Mouse (Mus musculus) forebrain, embryonic 11.5 days (tissue): ENCODE data around the gene Lrp4. TPM values are rescaled to one million over a fixed set of nuclear protein-coding genes. Genes with fewer than 3 reads are reported as not detected.
"Not testable (repeated sequence)": the region's sequence is repeated elsewhere in the genome, so short reads cannot be mapped to it uniquely, and the experiment has no call there.

Experiments
- ATAC-seq: fragments of 200-750 bp; cut with Nextera tagmentation; replicated peaks from 2 replicates; pipeline ENCODE4 v1.8.0; 2017; ENCODE audit warnings: moderate TSS enrichment; ENCODE audit not compliant: low FRiP score
- DNase-seq: peaks from one replicate; pipeline ENCODE4 v3.0.0-alpha.2; 2017; ENCODE audit warnings: low spot score
- H3K27ac ChIP-seq: fragments of 300-500 bp; sonication (generic); 2 replicates; pipeline ENCODE4 v1.5.1; 2014; ENCODE audit warnings: low read depth, low read length
- H3K27me3 ChIP-seq: fragments of 300-500 bp; sonication (generic); 2 replicates; pipeline ENCODE4 v1.6.1; 2014; ENCODE audit warnings: mild to moderate bottlenecking, low read length, mixed read lengths; ENCODE audit not compliant: control insufficient read depth, insufficient read depth
- H3K36me3 ChIP-seq: fragments of 300-500 bp; sonication (generic); 2 replicates; pipeline ENCODE4 v1.6.1; 2014; ENCODE audit warnings: mild to moderate bottlenecking, low read length, moderate library complexity, mixed read lengths; ENCODE audit not compliant: control insufficient read depth, insufficient read depth
- H3K4me1 ChIP-seq: fragments of 300-500 bp; sonication (generic); replicated peaks from 2 replicates; pipeline ENCODE4 v1.6.1; 2014; ENCODE audit warnings: low read length, mixed read lengths; ENCODE audit not compliant: control insufficient read depth, insufficient read depth
- H3K4me2 ChIP-seq: fragments of 300-500 bp; sonication (generic); 2 replicates; pipeline ENCODE4 v1.6.1; 2014; ENCODE audit warnings: low read depth, mild to moderate bottlenecking, low read length, moderate library complexity, mixed read lengths; ENCODE audit not compliant: severe bottlenecking
- H3K4me3 ChIP-seq: fragments of 300-500 bp; sonication (generic); 2 replicates; pipeline ENCODE4 v1.5.1; 2014; ENCODE audit warnings: low read depth, low read length
- H3K9ac ChIP-seq: fragments of 300-500 bp; sonication (generic); 2 replicates; pipeline ENCODE4 v1.6.1; 2014; ENCODE audit warnings: low read length
- H3K9me3 ChIP-seq: fragments of 300-500 bp; sonication (generic); 2 replicates; pipeline ENCODE4 v1.6.1; 2016; ENCODE audit warnings: low read length, mixed read lengths; ENCODE audit not compliant: control insufficient read depth
- WGBS: fragments of 180-500 bp; shearing (Covaris S2); extraction: QIAGEN DNeasy Blood & Tissue Kit; methylation state at CpG from one replicate; pipeline ENCODE4 v1.1.7; 2014; 5-methylcytosine and 5-hydroxymethylcytosine counted together
- polyA plus RNA-seq: library from polyadenylated mRNA; unstranded; fragments of >200 nt; fragmentation: Nextera tagmentation; extraction: Ambion mirVana; gene quantifications from 2 replicates; pipeline ENCODE4 v1.2.1, GENCODE M21; 2014

The Lrp4 gene
- polyA plus RNA-seq, 1 experiment from 2014 or later = 10.2 TPM

DNA sequence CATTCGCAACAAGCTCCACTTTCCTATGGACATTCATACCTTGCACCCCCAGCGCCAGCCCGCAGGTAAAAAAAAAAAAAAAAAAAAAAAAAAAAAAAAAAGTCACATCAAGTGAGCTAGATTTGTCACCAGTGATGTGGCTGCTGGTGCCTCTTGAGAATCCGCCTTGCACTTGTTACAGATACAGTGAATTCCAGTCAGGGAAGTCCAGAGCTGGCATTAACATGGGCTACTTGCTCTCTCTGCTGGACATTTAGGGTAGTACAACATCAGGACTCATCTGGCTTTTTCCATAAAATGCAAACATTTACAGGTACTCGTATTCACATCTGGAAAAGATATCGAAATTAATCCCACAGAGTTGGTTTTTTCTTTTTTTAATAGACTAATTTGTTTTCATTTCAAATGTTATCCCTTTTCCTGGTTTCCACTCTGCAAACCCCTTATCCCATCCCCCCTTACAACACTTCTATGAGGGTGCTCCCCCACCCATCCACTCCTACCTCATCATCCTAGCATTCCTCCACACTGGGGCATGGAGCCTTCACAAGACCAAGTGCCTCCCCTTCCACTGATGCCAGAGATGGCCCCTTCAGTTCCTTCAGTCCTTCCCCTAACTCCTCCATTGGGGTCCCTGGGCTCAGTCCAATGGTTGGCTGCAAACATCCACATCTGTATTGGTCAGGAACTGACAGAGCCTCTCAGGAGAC, 23.6 kb downstream of the Lrp4 start:
- ATAC-seq (peak; percentile 65), DNase-seq (no peak)
- Histone ChIP-seq H3K9me3 (no peaks in the 10 kb centered on the region), H3K9ac (no peak overlapping the region), H3K4me3 (no peak overlapping the region), H3K27me3 (no peaks in the 10 kb centered on the region), H3K4me2 (no peak overlapping the region), H3K27ac (no peak overlapping the region), H3K4me1 (no peaks in the 10 kb centered on the region), H3K36me3 (peaks cover 9% of the 10 kb centered on the region; the same call in 1 of the 2 replicates)
- WGBS = 64% methylated on average over 6 of the region's 6 CpGs

DNA sequence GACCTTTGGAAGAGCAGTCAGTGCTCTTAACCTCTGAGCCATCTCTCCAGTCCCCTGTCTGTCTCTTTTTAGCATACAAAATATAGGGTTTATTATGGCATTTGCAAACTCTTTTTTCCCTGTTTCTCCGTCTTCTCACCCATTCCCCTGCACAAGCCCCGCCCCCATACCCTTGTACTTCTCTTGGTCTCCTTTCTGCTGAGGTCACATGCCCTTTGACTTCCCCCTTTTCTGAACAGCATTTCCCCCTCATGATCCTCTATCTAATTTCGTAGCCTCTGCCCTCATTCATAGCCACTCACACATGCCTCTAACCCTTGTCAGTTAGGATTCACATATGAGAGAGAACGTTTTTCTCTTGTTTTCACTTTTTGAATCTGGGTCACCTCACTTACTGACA, 27.4 kb downstream of the Lrp4 start:
- no peak for DNase-seq
- Histone ChIP-seq H3K36me3 (peaks cover 9% of the 10 kb centered on the region; the same call in 1 of the 2 replicates), H3K9me3 (no peaks in the 10 kb centered on the region), H3K4me3 (no peak overlapping the region), H3K4me2 (no peak overlapping the region), H3K27ac (no peak overlapping the region), H3K9ac (no peak overlapping the region), H3K27me3 (no peaks in the 10 kb centered on the region), H3K4me1 (no peaks in the 10 kb centered on the region)
- 88% methylated on average over 4 of the region's 4 CpGs for WGBS
- ATAC-seq = no peak

DNA sequence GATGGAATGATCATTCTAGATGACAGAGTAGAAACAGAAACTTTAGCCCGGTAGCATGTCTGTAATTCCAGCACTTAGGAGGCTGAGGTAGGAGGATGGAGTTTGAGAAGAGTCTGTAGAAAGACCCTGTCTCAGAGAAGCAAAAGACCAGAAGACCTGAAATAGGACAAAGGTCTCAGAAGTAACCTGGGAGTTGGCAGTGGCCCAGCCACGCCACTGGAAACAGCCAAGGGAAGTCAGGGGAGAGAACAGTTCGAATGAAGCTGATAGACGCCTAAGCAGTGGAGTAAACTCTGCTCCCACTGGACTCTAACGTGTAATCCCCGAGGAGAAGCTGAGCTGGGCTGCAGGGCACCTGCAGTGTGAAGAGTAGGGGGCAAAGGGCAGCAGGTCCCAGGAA, 27.9 kb downstream of the Lrp4 start:
- Histone ChIP-seq H3K9ac (no peak overlapping the region), H3K36me3 (peaks cover 9% of the 10 kb centered on the region; the same call in 1 of the 2 replicates), H3K9me3 (no peaks in the 10 kb centered on the region), H3K4me2 (no peak overlapping the region), H3K27ac (no peak overlapping the region), H3K4me3 (no peak overlapping the region), H3K27me3 (no peaks in the 10 kb centered on the region), H3K4me1 (no peaks in the 10 kb centered on the region)
- DNase-seq = no peak
- 89% methylated on average over 6 of the region's 6 CpGs for WGBS
- no peak for ATAC-seq

DNA sequence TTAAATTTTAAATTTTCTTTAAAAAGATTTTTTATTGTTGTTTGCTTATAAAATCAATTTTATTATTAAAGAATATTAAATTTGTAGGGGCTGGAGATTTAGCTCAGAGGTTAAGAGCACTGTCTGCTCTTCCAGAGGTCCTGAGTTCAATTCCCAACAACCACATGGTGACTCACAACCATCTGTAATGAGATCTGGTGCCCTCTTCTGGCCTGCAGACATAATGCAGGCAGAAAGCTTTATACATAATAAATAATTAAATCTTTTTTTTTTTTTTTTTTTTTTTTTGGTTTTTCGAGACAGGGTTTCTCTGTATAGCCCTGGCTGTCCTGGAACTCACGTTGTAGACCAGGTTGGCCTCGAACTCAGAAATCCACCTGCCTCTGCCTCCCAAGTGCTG, 30.0 kb downstream of the Lrp4 start:
- H3K27ac ChIP-seq, H3K4me3 ChIP-seq, ATAC-seq, H3K9me3 ChIP-seq, DNase-seq, H3K9ac ChIP-seq, H3K4me1 ChIP-seq, H3K4me2 ChIP-seq, H3K27me3 ChIP-seq: not testable (repeated sequence)
- peaks cover 12% of the 10 kb centered on the region; the same call in 1 of the 2 replicates for H3K36me3 ChIP-seq
- WGBS = 56% methylated on average over 3 of the region's 3 CpGs

DNA sequence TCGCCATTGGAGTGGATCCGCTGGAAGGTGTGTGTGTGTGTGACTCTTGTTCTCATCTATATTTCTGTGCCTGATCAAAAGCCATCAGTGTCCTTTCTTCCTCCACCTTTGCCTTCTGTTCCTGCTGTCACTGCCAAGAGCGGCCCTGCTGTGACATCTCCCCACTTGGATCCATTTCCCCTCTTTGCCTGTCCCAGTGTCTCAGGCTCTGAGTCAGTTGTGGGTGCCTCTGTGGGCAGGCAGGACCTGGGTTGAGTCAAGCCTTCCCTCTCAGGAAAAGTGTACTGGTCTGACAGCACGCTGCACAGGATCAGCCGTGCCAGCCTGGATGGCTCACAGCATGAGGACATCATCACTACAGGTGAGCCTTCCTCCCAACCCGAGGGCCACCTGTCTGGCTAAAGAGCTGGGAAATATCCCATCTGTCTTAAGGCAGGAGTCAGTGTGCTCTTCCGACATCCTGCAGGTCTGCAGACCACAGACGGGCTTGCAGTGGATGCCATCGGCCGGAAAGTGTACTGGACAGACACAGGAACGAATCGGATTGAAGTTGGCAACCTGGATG, 34.8 kb downstream of the Lrp4 start:
- Histone ChIP-seq H3K4me3 (no peak overlapping the region), H3K4me2 (no peak overlapping the region), H3K9me3 (no peaks in the 10 kb centered on the region), H3K27ac (no peak overlapping the region), H3K9ac (no peak overlapping the region), H3K4me1 (no peaks in the 10 kb centered on the region), H3K27me3 (no peaks in the 10 kb centered on the region), H3K36me3 (peaks cover 17% of the 10 kb centered on the region; the same call in 1 of the 2 replicates)
- ATAC-seq (no peak), DNase-seq (no peak)
- WGBS = 94% methylated on average over 12 of the region's 12 CpGs

DNA sequence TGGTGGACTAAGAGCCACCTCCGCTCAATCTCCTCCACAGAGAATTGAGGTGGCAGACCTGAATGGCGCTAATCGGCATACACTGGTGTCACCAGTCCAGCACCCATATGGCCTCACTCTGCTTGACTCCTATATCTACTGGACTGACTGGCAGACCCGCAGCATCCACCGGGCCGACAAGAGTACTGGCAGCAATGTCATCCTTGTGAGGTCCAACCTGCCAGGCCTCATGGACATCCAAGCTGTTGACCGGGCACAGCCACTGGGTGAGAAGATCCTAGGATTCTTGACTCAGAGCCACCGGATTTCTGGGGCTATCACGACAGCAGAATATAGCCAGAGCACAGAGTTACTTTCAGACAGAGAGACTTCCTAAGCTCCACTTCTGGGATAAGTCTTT, 36.7 kb downstream of the Lrp4 start:
- 93% methylated on average over 9 of the region's 9 CpGs for WGBS
- H3K27ac ChIP-seq = no peak overlapping the region
- H3K9ac ChIP-seq = no peak overlapping the region
- no peak for DNase-seq
- H3K36me3 ChIP-seq = peaks cover 17% of the 10 kb centered on the region; the same call in 1 of the 2 replicates
- H3K4me1 ChIP-seq = no peaks in the 10 kb centered on the region
- ATAC-seq = no peak
- no peak overlapping the region for H3K4me3 ChIP-seq
- H3K4me2 ChIP-seq = no peak overlapping the region
- no peaks in the 10 kb centered on the region for H3K9me3 ChIP-seq
- H3K27me3 ChIP-seq = no peaks in the 10 kb centered on the region

DNA sequence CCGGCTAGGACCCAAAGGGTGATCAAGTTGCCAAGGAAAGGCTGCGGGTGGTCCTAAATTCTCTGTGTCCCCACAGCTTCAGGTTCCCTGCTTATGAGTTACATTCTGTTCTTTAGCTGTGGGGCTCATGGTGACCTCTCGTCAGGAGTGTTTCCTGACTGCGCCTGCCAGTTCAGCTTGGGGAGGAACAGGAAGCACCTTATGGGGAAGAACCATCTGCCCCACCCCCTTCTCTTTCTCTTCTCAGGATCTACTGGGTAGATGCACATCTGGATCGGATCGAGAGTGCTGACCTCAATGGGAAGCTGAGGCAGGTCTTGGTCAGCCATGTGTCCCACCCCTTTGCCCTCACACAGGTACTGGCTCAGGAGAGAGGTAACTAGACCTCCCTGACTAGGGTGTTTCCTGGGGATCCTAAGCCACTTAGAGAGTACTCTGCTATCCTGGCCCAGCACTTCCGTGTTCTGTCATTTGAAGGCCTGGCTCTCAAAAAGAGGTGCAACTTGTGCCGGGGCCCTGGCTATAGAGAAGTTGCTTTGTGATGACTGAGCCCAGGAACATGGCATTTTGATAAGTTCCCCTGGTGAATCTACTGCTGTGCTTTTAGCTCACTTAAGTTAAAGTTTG, 40.9 kb downstream of the Lrp4 start:
- no peak for DNase-seq
- Histone ChIP-seq H3K4me1 (no peaks in the 10 kb centered on the region), H3K4me2 (no peak overlapping the region), H3K4me3 (no peak overlapping the region), H3K9ac (no peak overlapping the region), H3K27ac (no peak overlapping the region), H3K36me3 (peaks cover 15% of the 10 kb centered on the region; the same call in 1 of the 2 replicates), H3K27me3 (no peaks in the 10 kb centered on the region), H3K9me3 (no peaks in the 10 kb centered on the region)
- no peak for ATAC-seq
- WGBS = 91% methylated on average over 8 of the region's 8 CpGs

DNA sequence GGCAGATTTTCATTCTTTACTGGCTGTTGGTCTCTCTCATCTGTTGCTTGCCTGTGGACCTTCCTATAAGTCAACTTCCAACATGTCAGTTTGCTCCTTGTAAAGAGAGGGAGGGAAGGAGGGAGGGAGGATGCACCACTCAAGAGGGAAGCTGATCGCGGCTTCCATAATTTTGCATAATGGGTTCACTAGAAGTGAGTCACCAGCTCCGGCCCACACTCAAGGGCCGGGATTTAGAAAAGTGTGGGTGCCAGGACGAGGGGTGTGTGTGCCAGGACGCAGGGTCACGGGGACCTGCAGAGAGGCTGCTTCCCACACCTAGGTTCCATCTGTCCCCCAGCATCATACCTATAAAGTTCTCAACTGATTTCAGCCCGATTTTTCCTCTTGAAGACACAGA, 50.8 kb downstream of the Lrp4 start:
- Histone ChIP-seq H3K4me2 (no peak overlapping the region), H3K36me3 (peaks cover 16% of the 10 kb centered on the region), H3K27me3 (no peaks in the 10 kb centered on the region), H3K9me3 (no peaks in the 10 kb centered on the region), H3K4me3 (no peak overlapping the region), H3K4me1 (no peaks in the 10 kb centered on the region), H3K27ac (no peak overlapping the region), H3K9ac (no peak overlapping the region)
- ATAC-seq (no peak), DNase-seq (no peak)
- WGBS = 91% methylated on average over 8 of the region's 8 CpGs
